Mouse (Mus musculus): Measurements from ENCODE around the gene Esyt2.

The Esyt2 gene

DNA sequence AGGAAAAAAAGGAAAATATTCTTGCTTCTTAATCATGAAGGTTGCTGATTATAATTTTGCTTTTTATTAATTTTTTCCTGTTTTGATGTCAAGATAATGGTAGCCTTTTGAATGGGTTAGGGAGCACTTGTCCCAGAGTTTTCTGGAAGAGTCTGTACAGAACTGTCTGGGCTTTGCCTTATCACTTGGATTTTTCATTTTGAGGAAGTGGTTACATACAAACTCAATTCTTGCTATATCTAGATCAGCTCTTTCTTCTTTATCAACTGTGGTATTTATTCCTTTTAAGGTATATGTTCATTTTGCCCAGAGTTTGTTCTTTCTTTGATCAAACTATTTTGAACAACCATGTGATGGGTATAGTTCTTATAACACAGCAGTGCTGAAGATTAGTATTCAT lies 81.1 kb downstream of the Esyt2 start:
- no peak for DNase-seq (ENCODE audit: inconsistent ontology term)

DNA sequence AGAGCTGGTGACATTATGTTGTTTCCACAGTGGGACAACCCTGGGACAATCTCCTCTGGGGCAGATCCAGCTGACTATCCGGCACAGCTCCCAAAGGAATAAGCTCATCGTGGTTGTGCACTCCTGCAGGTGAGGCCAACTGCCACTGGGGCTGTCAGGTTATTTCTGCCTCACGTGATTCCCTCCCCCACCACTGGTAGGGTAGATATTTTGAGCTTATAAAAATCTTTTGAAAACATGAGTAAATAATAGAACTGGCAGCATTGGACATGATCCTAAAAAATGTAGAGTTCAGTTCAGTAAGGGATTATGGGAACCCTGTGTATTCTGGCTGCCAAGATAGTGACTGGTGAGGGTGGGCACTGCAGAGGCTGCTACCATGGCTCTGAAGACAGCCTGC lies 85.9 kb downstream of the Esyt2 start:
- DNase-seq (ENCODE audit: inconsistent ontology term), result no peak

DNA sequence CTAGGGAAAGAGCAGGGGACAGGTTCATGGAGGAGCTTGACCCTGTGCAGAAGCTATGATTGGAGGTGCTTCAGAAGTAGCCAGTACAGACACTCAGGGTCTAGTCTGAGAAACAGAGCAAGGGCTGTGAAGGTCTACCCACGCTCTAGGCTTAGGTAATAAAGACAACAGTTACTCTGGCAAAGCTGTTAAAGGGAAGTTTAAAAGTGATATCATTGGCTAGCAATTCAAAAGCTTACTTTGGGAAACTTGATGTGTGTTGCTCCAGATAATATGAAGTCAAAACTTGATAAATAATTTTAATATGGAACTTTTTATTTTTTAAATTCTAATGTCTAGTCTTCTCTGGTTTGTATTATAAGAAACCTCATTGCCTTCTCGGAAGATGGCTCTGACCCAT lies 86.3 kb downstream of the Esyt2 start:
- no peak for DNase-seq (ENCODE audit: inconsistent ontology term)

DNA sequence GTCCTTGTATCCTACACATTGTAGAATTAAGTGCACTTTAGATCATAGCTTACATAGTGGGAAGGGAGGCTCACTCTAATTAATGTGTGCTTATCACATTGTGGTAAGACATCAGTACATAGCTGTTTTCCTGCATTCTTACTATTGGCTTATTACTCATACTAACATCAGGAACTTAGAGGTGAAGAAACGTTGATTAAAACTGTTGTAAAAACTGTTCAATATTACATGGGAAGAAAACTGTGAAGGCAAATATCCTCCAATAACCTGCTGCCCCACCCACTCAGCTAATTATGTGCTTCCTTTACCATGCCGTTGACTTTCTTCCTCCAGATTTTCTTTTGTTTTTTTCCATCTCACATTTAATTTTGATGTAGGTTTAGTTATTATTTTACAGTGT lies 87.9 kb downstream of the Esyt2 start:
- DNase-seq (ENCODE audit: inconsistent ontology term), result no peak

DNA sequence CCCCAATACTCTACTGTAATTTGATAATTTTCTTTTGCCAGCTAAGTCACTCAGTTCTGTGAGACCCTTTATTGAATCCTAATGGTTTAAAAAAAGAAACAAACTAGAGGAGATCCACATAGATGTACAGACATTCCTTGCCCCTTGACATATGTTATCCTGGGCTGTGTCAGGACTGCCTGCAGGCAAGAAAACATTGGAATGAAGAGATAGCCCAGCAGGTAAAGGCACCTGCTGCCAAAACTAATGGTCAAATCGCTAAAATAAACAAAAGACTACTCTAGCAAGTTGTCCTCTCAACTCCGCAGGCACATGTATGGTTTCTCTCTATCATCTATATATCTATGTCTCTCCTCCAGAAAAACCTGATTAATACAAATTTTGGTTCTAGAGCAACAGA lies 102.1 kb downstream of the Esyt2 start:
- no peak for DNase-seq (ENCODE audit: inconsistent ontology term)

DNA sequence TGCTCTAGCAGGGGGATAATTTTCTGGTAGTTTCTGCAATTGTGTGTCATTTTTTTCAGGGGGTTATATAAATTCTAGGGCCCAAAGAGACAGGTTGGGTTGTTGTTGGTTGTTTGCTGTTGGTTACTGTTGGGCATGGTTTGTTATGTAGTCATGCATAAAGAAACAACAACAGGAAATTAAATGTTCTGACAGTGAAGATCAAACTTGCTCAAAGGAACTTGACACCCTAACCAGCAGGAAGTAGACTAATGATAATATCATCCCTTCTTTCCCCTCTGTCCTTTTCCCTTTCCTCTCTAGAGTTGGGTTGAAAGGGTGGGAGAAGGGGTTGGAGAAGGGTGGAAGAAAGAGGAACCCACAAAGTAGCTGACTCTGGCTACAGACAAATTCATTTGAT lies 103.0 kb downstream of the Esyt2 start:
- no peak for DNase-seq (ENCODE audit: inconsistent ontology term)

GRCm38 (mm10) chr12:116386802-116387201 lies 105.8 kb downstream of the Esyt2 start:
- DNase-seq (ENCODE audit: inconsistent ontology term), result no peak

GRCm38 (mm10) chr12:116389868-116390267 lies 108.9 kb downstream of the Esyt2 start:
- DNase-seq (ENCODE audit: inconsistent ontology term), result peak; percentile 51

- DNase-seq (ENCODE audit: inconsistent ontology term), result no peak
Measured at GRCm38 (mm10) chr12:116394327-116394726, 113.3 kb downstream of the Esyt2 start.

- no peak for DNase-seq (ENCODE audit: inconsistent ontology term)
Measured at GRCm38 (mm10) chr12:116395312-116395711, 114.3 kb downstream of the Esyt2 start.

DNA sequence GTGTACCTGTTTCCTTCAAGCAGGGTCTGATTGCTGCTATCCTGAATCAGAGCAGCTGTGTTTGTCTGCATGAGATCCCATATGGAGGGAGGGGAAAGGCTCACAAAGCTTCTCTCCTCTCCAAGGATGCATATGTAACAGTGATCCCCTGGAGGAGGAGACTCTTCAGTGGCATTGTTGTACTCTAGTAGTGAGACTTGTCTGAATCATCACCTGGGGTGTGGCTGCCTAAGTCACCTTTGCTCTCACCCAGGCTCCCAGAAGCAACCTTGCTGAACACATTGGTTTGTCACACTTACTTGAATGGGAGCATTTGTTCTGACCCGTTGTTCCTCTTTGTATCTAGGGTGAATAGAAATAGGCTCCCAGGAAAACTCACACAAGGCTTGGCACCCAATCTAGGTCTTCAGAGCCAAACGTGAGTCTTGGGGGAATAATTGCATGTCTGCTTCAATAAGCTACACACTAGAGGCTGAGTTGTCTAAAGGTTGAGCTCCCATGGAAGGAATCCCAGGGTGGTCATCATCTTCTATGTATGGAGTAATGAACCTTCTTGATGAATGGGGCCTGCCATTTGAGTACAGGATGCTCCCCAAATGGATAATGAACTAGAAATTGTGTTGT lies 115.2 kb downstream of the Esyt2 start:
- DNase-seq (ENCODE audit: inconsistent ontology term), result peak; percentile 6

DNA sequence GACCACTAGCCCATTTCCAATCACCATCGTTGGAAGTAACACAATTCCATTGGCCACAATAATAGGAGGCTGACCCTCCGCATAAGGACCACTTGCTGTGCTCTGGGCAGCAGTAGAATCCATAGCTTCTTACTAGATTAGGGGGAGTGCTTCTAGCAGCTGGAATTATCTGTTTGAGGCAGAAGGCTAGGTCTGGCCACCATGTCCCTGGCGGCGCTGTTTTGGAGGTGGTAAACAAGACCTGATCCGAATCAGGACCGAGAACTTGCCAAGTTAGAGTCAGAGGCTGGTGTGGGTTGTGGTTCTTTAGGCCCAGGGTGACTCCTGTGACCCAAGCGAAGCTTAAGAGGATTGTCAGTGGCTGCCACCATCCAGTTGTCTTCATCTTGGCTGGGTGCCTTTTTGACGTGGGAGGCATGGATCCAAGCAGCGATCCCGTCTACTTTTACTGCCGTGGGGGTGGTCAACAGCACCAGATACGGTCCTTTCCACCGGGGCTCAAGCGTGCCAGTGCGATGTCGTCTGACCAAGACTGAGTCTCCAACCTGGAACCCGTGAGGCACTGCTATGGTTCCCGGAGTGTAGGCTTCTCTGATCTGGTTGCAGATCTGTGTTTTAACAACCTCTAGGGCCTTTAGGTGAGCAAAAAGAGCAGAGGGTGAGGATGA lies 123.2 kb downstream of the Esyt2 start:
- DNase-seq (ENCODE audit: inconsistent ontology term), result no peak

DNA sequence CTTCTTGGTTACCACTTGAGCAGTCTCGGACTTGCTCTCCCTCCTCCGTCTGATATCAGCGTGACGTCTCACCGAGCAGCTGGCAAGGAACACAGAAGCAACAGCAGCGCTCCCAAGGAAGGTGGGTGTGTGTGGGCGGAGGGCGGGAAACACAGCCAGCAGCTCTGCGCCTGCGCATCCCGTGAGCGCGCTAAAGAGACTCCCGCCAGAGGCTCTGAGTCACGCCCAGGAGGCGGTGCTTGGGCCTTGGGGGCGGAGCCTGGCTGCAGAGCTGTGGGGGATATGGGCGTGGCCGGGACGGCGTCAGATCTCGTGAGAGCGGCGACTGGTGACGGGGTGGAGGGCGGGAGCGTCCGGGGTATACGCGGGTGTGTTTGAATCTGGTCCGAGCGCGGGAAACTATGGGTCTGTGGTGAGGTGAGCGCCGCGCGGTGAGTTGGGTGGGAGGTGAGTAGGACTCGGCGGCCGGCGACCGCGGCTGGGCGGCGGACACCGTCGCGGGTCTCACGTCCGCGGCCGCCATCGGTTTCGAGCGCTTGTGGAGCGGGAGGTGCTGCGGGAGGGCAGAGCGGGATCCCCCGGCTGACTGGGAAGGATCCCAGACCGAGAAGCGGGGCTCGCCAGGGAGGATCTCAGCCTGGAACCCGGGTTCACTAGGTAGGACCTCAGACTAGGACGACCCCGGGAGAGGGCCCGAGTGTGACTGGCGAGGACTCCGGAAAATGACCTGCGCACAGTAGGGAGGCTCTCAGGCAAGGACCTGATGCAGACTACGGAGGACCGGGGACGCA lies 124.2 kb downstream of the Esyt2 start, which contains the start of gene Ncapg2:
TSS of gene Ncapg2 (plus strand) at position 358 of the 791 bp plus-strand sequence.
- peak; percentile 99 for DNase-seq (ENCODE audit: inconsistent ontology term)

GRCm38 (mm10) chr12:116405836-116406155 lies 124.8 kb downstream of the Esyt2 start:
- no peak for DNase-seq (ENCODE audit: inconsistent ontology term)

DNA sequence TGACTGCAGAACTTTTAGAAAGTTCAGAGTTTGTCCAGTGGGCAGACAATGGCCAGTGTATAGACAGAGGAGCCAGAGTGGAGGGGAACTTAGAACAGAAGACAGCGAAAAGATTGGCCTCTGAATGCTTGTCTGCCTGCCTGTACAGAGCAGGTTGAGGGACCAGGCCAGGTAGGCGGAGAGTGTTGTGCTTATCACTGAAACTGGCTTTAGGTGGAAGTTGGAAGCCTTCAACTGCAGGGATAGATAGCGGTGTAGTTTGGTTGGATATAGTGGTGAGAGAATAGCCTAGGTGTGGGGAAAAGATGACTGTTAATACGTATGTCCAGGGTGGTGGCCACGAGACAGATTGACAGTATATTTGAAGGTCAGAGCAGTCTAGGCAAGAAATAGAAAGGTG lies 126.9 kb downstream of the Esyt2 start:
- DNase-seq (ENCODE audit: inconsistent ontology term), result no peak

GRCm38 (mm10) chr12:116414941-116415340 lies 133.9 kb downstream of the Esyt2 start:
- DNase-seq (ENCODE audit: inconsistent ontology term), result no peak

DNA sequence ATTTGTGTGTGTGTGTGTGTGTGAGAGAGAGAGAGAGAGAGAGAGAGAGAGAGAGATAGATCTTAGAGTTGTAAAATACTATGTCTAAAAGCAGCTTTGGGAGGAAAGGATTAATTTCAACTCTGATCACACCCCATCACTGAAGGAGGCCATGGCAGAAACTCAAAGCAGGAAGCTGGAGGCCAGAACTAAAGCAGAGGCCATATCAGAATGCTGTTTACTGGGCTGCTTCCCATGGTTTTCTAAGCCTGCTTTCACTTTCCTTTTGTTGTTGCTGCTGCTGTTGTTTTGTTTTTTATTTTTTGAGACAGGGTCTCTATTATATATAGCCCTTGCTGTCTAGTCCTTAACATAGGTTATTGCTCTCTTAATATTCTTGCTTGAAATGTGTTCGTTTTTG lies 135.5 kb downstream of the Esyt2 start:
- DNase-seq (ENCODE audit: inconsistent ontology term), result no peak

DNA sequence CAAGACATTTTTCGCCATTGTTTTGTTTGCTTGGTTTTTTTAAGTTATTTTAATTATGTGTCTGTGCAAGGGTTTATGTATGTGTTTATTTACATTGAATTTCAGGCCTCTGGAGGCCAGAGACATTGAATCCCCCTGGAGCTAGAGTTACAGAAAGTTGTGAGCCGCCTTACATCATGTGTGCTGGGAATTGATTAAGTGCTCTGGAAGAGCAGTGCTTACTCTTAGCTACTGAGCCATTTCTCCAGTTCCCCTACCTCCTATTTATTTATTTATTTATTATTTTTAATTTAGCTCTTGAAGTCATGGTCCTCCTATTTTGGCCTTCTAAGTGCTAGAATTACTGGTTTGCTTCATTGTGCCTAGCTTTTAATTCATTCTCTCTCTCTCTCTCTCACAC lies 140.7 kb downstream of the Esyt2 start:
- no peak for DNase-seq (ENCODE audit: inconsistent ontology term)

DNA sequence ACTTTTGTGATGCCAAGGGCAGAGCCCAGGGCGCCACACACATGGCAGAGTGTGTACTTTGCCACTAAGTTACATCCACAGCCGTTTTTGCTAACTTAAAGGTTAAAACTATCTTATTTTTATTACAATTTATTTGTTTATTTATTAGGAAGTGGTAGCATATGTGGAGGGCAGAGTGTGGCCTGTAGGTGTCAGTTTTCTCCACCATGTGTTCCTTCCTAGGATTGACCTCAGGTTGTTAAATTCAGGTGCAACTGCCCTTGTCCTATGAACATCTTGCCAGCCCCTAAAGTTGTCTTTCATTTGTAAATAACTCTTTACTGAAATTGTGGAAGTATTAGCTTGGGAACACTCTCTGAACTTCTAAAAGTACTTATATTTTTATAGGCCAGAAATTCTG lies 144.4 kb downstream of the Esyt2 start:
- no peak for DNase-seq (ENCODE audit: inconsistent ontology term)

DNA sequence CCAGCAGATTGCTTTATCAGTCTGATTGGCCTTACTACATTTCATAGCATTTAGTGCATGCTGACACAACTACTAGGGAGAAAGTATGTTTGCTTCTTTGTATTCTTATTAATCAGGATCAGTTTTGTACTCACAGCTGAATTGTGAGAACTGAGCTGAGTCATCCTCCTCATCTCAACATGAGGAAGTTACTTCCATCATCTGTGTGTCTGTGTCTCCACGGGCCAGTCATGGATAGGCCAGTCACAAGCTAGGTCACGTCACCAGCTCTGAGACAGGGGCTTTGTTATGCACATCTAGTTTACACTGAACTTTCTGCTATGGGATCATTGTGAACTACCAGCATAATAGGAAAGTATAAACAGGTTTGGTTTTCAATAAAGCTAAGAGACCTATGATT lies 152.7 kb downstream of the Esyt2 start:
- no peak for DNase-seq (ENCODE audit: inconsistent ontology term)

- DNase-seq (ENCODE audit: inconsistent ontology term), result no peak
Measured at GRCm38 (mm10) chr12:116435232-116435631, 154.2 kb downstream of the Esyt2 start.

GRCm38 (mm10) chr12:116436125-116436524 lies 155.1 kb downstream of the Esyt2 start:
- no peak for DNase-seq (ENCODE audit: inconsistent ontology term)

DNA sequence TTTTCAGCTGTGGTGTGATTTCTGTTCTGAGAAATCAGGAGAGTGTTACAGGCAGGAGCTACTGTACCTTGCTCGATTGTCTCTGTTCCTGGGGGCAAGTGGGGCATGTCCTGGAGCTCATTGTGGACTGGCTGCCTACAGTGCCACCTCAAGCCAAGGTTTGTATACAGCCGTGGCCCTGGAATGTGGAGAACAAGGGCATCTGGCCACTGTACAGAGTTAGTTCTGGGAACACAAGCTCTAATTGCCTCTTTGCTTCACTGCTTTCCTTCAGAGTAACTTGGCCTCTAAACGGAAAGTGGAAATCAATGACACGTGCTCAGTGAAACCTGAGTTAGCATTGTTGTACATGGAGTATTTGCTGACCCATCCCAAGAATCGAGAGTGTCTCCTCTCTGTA lies 157.6 kb downstream of the Esyt2 start:
- peak; percentile 55 for DNase-seq (ENCODE audit: inconsistent ontology term)

All from Muller cell, postnatal 12 days (primary cell).